Mouse (Mus musculus): ENCODE measurements at regions not wholly inside any gene's neighbourhood (a gene's known extent, or its start where the extent isn't known, plus 50 kb on each side); places are given as distances from the start of the nearest gene placed in this dataset.

GRCm38 (mm10) chr4:12770131-12770780 lies 598.4 kb upstream of the Fam92a start:
- no peak for DNase-seq (ENCODE audit: low spot score in 2 of 2)

GRCm38 (mm10) chr4:12769092-12769491 lies 597.3 kb upstream of the Fam92a start:
- DNase-seq (ENCODE audit: low spot score in 2 of 2) = no peak

GRCm38 (mm10) chr4:12766763-12767162 lies 594.9 kb upstream of the Fam92a start:
- no peak for DNase-seq (ENCODE audit: low spot score in 2 of 2)

GRCm38 (mm10) chr4:12750817-12751216 lies 579.0 kb upstream of the Fam92a start:
- no peak for DNase-seq (ENCODE audit: low spot score in 2 of 2)

GRCm38 (mm10) chr4:12749874-12750273 lies 578.1 kb upstream of the Fam92a start:
- DNase-seq (ENCODE audit: low spot score in 2 of 2) = no peak

- no peak for DNase-seq (ENCODE audit: low spot score in 2 of 2)
Observed at GRCm38 (mm10) chr4:12743714-12744327, 572.0 kb upstream of the Fam92a start.

GRCm38 (mm10) chr4:12736411-12736810 lies 564.6 kb upstream of the Fam92a start:
- no peak for DNase-seq (ENCODE audit: low spot score in 2 of 2)

- DNase-seq (ENCODE audit: low spot score in 2 of 2) = no peak
Observed at GRCm38 (mm10) chr4:12700189-12700588, 528.4 kb upstream of the Fam92a start.

- DNase-seq (ENCODE audit: low spot score in 2 of 2) = no peak
Observed at GRCm38 (mm10) chr4:12677814-12678213, 506.0 kb upstream of the Fam92a start.

- no peak for DNase-seq (ENCODE audit: low spot score in 2 of 2)
Observed at GRCm38 (mm10) chr4:12671399-12671798, 499.6 kb upstream of the Fam92a start.

- DNase-seq (ENCODE audit: low spot score in 2 of 2) = no peak
Observed at GRCm38 (mm10) chr4:12663176-12663575, 491.4 kb upstream of the Fam92a start.

GRCm38 (mm10) chr4:12662683-12663082 lies 490.9 kb upstream of the Fam92a start:
- no peak for DNase-seq (ENCODE audit: low spot score in 2 of 2)

GRCm38 (mm10) chr4:12659084-12659483 lies 487.3 kb upstream of the Fam92a start:
- no peak for DNase-seq (ENCODE audit: low spot score in 2 of 2)

GRCm38 (mm10) chr4:12658594-12658993 lies 486.8 kb upstream of the Fam92a start:
- DNase-seq (ENCODE audit: low spot score in 2 of 2) = no peak

- no peak for DNase-seq (ENCODE audit: low spot score in 2 of 2)
Observed at GRCm38 (mm10) chr4:12657820-12658219, 486.0 kb upstream of the Fam92a start.

GRCm38 (mm10) chr4:12656924-12657603 lies 485.2 kb upstream of the Fam92a start:
- DNase-seq (ENCODE audit: low spot score in 2 of 2) = no peak

- no peak for DNase-seq (ENCODE audit: low spot score in 2 of 2)
Observed at GRCm38 (mm10) chr4:12655457-12656228, 483.8 kb upstream of the Fam92a start.

- DNase-seq (ENCODE audit: low spot score in 2 of 2) = no peak
Observed at GRCm38 (mm10) chr4:12654568-12655456, 483.0 kb upstream of the Fam92a start.

- DNase-seq (ENCODE audit: low spot score in 2 of 2) = no peak
Observed at GRCm38 (mm10) chr4:12647732-12648131, 475.9 kb upstream of the Fam92a start.

- DNase-seq (ENCODE audit: low spot score in 2 of 2) = no peak
Observed at GRCm38 (mm10) chr4:12642525-12642928, 470.7 kb upstream of the Fam92a start.

GRCm38 (mm10) chr4:12629375-12629821 lies 457.6 kb upstream of the Fam92a start:
- DNase-seq (ENCODE audit: low spot score in 2 of 2) = no peak

All from adrenal gland, postnatal 4 days (tissue).